In the genomic region with DNA sequence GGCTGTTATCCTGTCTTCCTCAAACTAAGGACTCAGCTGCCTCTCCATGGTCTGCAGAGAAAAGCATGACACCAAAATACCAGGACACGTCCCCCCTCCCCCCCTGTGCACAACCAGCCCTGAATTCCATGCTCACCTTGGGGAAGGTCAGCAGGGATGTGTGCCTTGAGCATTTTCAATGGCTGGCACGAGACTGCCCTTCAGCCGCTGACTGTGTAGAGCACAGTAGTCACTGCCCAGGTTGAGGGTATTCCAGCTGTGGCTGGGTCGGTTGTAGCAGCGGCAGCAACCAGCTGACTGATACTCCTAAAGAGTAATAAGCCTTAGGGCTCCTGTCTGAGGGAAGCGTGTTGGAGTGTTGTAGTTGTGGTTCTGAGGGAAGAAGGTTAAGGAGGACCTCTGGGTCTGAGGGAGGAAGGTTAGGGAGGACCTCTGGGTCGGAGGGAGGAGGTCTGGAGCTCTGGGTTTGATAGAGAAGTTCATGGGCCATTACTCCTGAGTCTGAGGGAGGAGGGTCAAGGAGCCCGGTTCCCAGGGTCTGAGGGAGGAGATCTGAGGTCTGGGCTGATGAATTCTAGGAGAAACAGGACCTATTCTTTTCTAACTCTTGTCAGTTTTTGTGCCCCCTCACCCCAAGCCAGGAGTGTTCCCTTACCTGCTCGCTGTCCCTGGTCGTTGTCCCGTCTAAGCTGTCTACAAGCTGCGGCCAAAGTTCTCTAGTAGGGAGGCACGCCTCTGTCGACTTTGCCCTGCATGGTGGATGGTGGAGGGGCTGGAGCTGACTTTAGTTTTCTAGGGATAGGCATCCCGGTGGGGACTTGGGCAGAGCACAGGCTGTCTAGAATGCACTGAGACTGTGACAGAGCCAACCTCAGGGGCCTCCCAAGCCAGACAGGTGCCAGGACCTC, we compare ENCODE assay signal across 16 mouse cellular contexts. TPM values are rescaled to one million over a fixed set of nuclear protein-coding genes. Genes with fewer than 3 reads are reported as not detected.
DNase-seq lines count a peak whose midpoint lies in the region; ATAC-seq and TF ChIP-seq lines count a peak whose summit lies in the region.
"Had no signal": no experiment of that assay in that cellular context is flagged by ENCODE, and none has a peak within 500 bp of the region (broad histone marks: within the 10 kb centered on the region; RNA-seq: fewer than 3 reads in every experiment).

No protein-coding gene starts in this region.

- H3K9me3 ChIP-seq in midbrain, embryonic 11.5 days (ENCODE audit: control insufficient read depth, low read length): no peaks in the 10 kb centered on the region
- H3K9me3 ChIP-seq in midbrain, embryonic 14.5 days (ENCODE audit: control insufficient read depth, low read length): no peaks in the 10 kb centered on the region
- no peaks in the 10 kb centered on the region for H3K9me3 ChIP-seq in stomach, postnatal 0 days (ENCODE audit: control insufficient read depth, low read length)
- H3K9me3 ChIP-seq: embryonic facial prominence, embryonic 12.5 days; midbrain, embryonic 13.5 days had no signal

- DNase-seq in midbrain, embryonic 11.5 days (ENCODE audit: low spot score, missing footprints): peak; percentile 56
- no peak for DNase-seq in midbrain, embryonic 14.5 days
- DNase-seq in kidney, adult 2 months: peak; percentile 91
- peak; percentile 50 for DNase-seq in liver
- peak; percentile 59 for DNase-seq in stomach, postnatal 0 days (ENCODE audit: low spot score)
- no peak for DNase-seq in left cerebral cortex, adult 8-10 months (ENCODE audit: low spot score in 2 of 2)
- DNase-seq in cerebellum, postnatal 4 days (ENCODE audit: low spot score in 2 of 2): no peak
- DNase-seq: adrenal gland, postnatal 36 days; cerebellum, adult 11-12 months; lung, postnatal 10 days had no signal

- TF ChIP-seq POLR2A in kidney, adult 2 months (IDR thresholded peaks at IDR 0.05; ENCODE audit: low read depth, low read length): peak; percentile 83

- H3K27ac ChIP-seq in midbrain, embryonic 11.5 days (ENCODE audit: low read depth, low read length): no peak overlapping the region
- no peak overlapping the region for H3K27ac ChIP-seq in midbrain, embryonic 14.5 days (replicated peaks; ENCODE audit: low read depth, low read length)
- H3K27ac ChIP-seq in kidney, adult 2 months (ENCODE audit: insufficient read depth, low read depth, low read length): peak overlapping the region; percentile 98
- no peak overlapping the region for H3K27ac ChIP-seq in stomach, postnatal 0 days (replicated peaks)
- H3K27ac ChIP-seq: embryonic facial prominence, embryonic 12.5 days; midbrain, embryonic 13.5 days had no signal

- no peak overlapping the region for H3K9ac ChIP-seq in midbrain, embryonic 11.5 days (ENCODE audit: low read length)
- no peak overlapping the region for H3K9ac ChIP-seq in midbrain, embryonic 14.5 days (replicated peaks; ENCODE audit: low read length)
- peak overlapping the region; percentile 23; the same call in 1 of the 2 replicates for H3K9ac ChIP-seq in stomach, postnatal 0 days (ENCODE audit: low read length)
- H3K9ac ChIP-seq: embryonic facial prominence, embryonic 12.5 days; midbrain, embryonic 13.5 days had no signal

- no peak overlapping the region for H3K4me3 ChIP-seq in midbrain, embryonic 11.5 days (ENCODE audit: low read depth, low read length)
- no peak overlapping the region for H3K4me3 ChIP-seq in midbrain, embryonic 14.5 days (replicated peaks; ENCODE audit: low read depth, low read length)
- peak overlapping the region; percentile 77 for H3K4me3 ChIP-seq in kidney, adult 2 months (ENCODE audit: insufficient read depth, low read depth, low read length)
- no peak overlapping the region for H3K4me3 ChIP-seq in stomach, postnatal 0 days (ENCODE audit: low read depth, low read length)
- H3K4me3 ChIP-seq: embryonic facial prominence, embryonic 12.5 days; midbrain, embryonic 13.5 days had no signal

- no peaks in the 10 kb centered on the region for H3K36me3 ChIP-seq in midbrain, embryonic 11.5 days (ENCODE audit: control insufficient read depth, insufficient read depth, low read length)
- H3K36me3 ChIP-seq in midbrain, embryonic 14.5 days (ENCODE audit: control insufficient read depth, insufficient read depth, low read length): peaks cover 12% of the 10 kb centered on the region
- no peaks in the 10 kb centered on the region for H3K36me3 ChIP-seq in kidney, adult 2 months (ENCODE audit: control insufficient read depth, insufficient read depth, low read length)
- H3K36me3 ChIP-seq in stomach, postnatal 0 days (ENCODE audit: control insufficient read depth, insufficient read depth, low read length): peaks cover 8% of the 10 kb centered on the region

- no peaks in the 10 kb centered on the region for H3K27me3 ChIP-seq in midbrain, embryonic 11.5 days (ENCODE audit: control insufficient read depth, insufficient read depth, low read length)
- no peaks in the 10 kb centered on the region for H3K27me3 ChIP-seq in midbrain, embryonic 14.5 days (ENCODE audit: control insufficient read depth, insufficient read depth, low read length)
- H3K27me3 ChIP-seq in kidney, adult 2 months (replicated peaks; ENCODE audit: control insufficient read depth, insufficient read depth, low read length): no peaks in the 10 kb centered on the region
- H3K27me3 ChIP-seq in stomach, postnatal 0 days (ENCODE audit: control insufficient read depth, insufficient read depth, low read length): no peaks in the 10 kb centered on the region
- H3K27me3 ChIP-seq: CH12.LX; embryonic facial prominence, embryonic 12.5 days; midbrain, embryonic 13.5 days had no signal

- no peak for TF ChIP-seq CTCF in kidney, adult 2 months (conservative IDR thresholded peaks at IDR 0.05; ENCODE audit: insufficient read depth, insufficient read length, low read depth, low read length)
- TF ChIP-seq CTCF in stomach, postnatal 0 days (IDR thresholded peaks at IDR 0.05; ENCODE audit: low read depth): no peak

- WGBS in midbrain, embryonic 11.5 days: 88% methylated on average over 15 of the region's 15 CpGs
- 85% methylated on average over 15 of the region's 15 CpGs for WGBS in midbrain, embryonic 14.5 days
- 39% methylated on average over 15 of the region's 15 CpGs for WGBS in kidney, adult 2 months
- WGBS in stomach, postnatal 0 days: 74% methylated on average over 15 of the region's 15 CpGs

- TF ChIP-seq EP300 in stomach, postnatal 0 days (optimal IDR thresholded peaks at IDR 0.05): no peak

- peaks cover 5% of the 10 kb centered on the region; the same call in 1 of the 2 replicates for H3K4me1 ChIP-seq in midbrain, embryonic 11.5 days (ENCODE audit: control insufficient read depth, insufficient read depth, low read length)
- H3K4me1 ChIP-seq in midbrain, embryonic 14.5 days (ENCODE audit: control insufficient read depth, insufficient read depth, low read length): peaks cover 12% of the 10 kb centered on the region
- H3K4me1 ChIP-seq in kidney, adult 2 months (ENCODE audit: control insufficient read depth, insufficient read depth, low read length): peaks cover 34% of the 10 kb centered on the region
- peaks cover 8% of the 10 kb centered on the region for H3K4me1 ChIP-seq in stomach, postnatal 0 days (replicated peaks; ENCODE audit: control insufficient read depth, insufficient read depth)

- no peak for ATAC-seq in midbrain, embryonic 11.5 days (ENCODE audit: low FRiP score)
- no peak for ATAC-seq in midbrain, embryonic 14.5 days (ENCODE audit: low FRiP score, low TSS enrichment)
- no peak for ATAC-seq in stomach, postnatal 0 days (ENCODE audit: low FRiP score, low TSS enrichment)
- ATAC-seq: midbrain, embryonic 13.5 days had no signal

- no peak overlapping the region for H3K4me2 ChIP-seq in midbrain, embryonic 11.5 days
- H3K4me2 ChIP-seq in midbrain, embryonic 14.5 days (ENCODE audit: low read length): no peak overlapping the region
- H3K4me2 ChIP-seq in stomach, postnatal 0 days (replicated peaks; ENCODE audit: low read depth): peak overlapping the region; percentile 25; the same call in 1 of the 2 replicates
- H3K4me2 ChIP-seq: embryonic facial prominence, embryonic 12.5 days; midbrain, embryonic 13.5 days had no signal

RNA-seq across cellular contexts. Expression of a gene that starts 4.8 kb away (rescaled TPM):
- polyA plus RNA-seq in midbrain, embryonic 11.5 days (2014; fragmentation: Nextera tagmentation; extraction: Ambion mirVana): 22.5 and 24.7 TPM in 2 replicates
- polyA plus RNA-seq in midbrain, embryonic 14.5 days (2014; fragmentation: Nextera tagmentation; extraction: Ambion mirVana): 14.9 and 16.9 TPM in 2 replicates
- polyA plus RNA-seq in kidney, adult 2 months (2012; rRNA removed): 185 and 188 TPM in 2 replicates
- 101 and 108 TPM in 2 replicates for polyA plus RNA-seq in stomach, postnatal 0 days (2015; fragmentation: Nextera tagmentation; extraction: Ambion mirVana)
- 10 to 100 TPM; 19.3 to 21.1 (median 19.9) TPM for total RNA-seq in left cerebral cortex, adult 8-10 months (2022)

RNA-seq across cellular contexts. Expression of a gene that starts 20.0 kb away (rescaled TPM):
- polyA plus RNA-seq in midbrain, embryonic 11.5 days (2014; fragmentation: Nextera tagmentation; extraction: Ambion mirVana): 0.10 and 0.12 TPM in 2 replicates
- not detected in 2 replicates for polyA plus RNA-seq in midbrain, embryonic 14.5 days (2014; fragmentation: Nextera tagmentation; extraction: Ambion mirVana)
- polyA plus RNA-seq in kidney, adult 2 months (2012; rRNA removed): 43.9 and 48.3 TPM in 2 replicates
- polyA plus RNA-seq in stomach, postnatal 0 days (2015; fragmentation: Nextera tagmentation; extraction: Ambion mirVana): 16.6 and 16.9 TPM in 2 replicates
- total RNA-seq in left cerebral cortex, adult 8-10 months (2022): 1 to 10 TPM in 2 of 4 experiments, under 1 TPM in 1, not detected in 1; 0.72 to 2.6 (median 1.2) TPM
- total RNA-seq: CH12.LX; layer of hippocampus, adult 18-20 months had no signal

RNA-seq across cellular contexts. Expression of a gene that starts 40.6 kb away (rescaled TPM):
- polyA plus RNA-seq in midbrain, embryonic 11.5 days (2014; fragmentation: Nextera tagmentation; extraction: Ambion mirVana): not detected in 2 replicates
- polyA plus RNA-seq in midbrain, embryonic 14.5 days (2014; fragmentation: Nextera tagmentation; extraction: Ambion mirVana): not detected in 2 replicates
- polyA plus RNA-seq in kidney, adult 2 months (2012; rRNA removed): not detected in 2 replicates
- polyA plus RNA-seq in stomach, postnatal 0 days (2015; fragmentation: Nextera tagmentation; extraction: Ambion mirVana): 0.69 and 0.90 TPM in 2 replicates
- total RNA-seq in left cerebral cortex, adult 8-10 months (2022): not detected
- total RNA-seq: heart, postnatal 10 days; layer of hippocampus, adult 18-20 months; left cerebral cortex, postnatal 36 days had no signal

RNA-seq across cellular contexts. Expression of a gene that starts 42.4 kb away (rescaled TPM):
- not detected in 2 replicates for polyA plus RNA-seq in midbrain, embryonic 11.5 days (2014; fragmentation: Nextera tagmentation; extraction: Ambion mirVana)
- not detected in 2 replicates for polyA plus RNA-seq in midbrain, embryonic 14.5 days (2014; fragmentation: Nextera tagmentation; extraction: Ambion mirVana)
- 0.05 and 0.11 TPM in 2 replicates for polyA plus RNA-seq in kidney, adult 2 months (2012; rRNA removed)
- polyA plus RNA-seq in stomach, postnatal 0 days (2015; fragmentation: Nextera tagmentation; extraction: Ambion mirVana): 1.8 and 2.3 TPM in 2 replicates
- under 1 TPM in 1 of 4 experiments, not detected in 3; 0.21 TPM for total RNA-seq in left cerebral cortex, adult 8-10 months (2022)
- total RNA-seq: adrenal gland, postnatal 36 days; heart, postnatal 10 days; left cerebral cortex, postnatal 36 days had no signal
- polyA plus RNA-seq: midbrain, embryonic 13.5 days had no signal

RNA-seq across cellular contexts. Expression of a gene that starts 46.9 kb away (rescaled TPM):
- polyA plus RNA-seq in midbrain, embryonic 11.5 days (2014; fragmentation: Nextera tagmentation; extraction: Ambion mirVana): 0.10 and 0.29 TPM in 2 replicates
- not detected in 2 replicates for polyA plus RNA-seq in midbrain, embryonic 14.5 days (2014; fragmentation: Nextera tagmentation; extraction: Ambion mirVana)
- 0.29 and 0.34 TPM in 2 replicates for polyA plus RNA-seq in kidney, adult 2 months (2012; rRNA removed)
- polyA plus RNA-seq in stomach, postnatal 0 days (2015; fragmentation: Nextera tagmentation; extraction: Ambion mirVana): 0.08 TPM in 2 replicates
- total RNA-seq in left cerebral cortex, adult 8-10 months (2022): not detected
- total RNA-seq: layer of hippocampus, adult 18-20 months; left cerebral cortex, postnatal 36 days had no signal

Comparison
In these comparisons a context has a peak if more than half of its experiments do, and no peak if none do; other contexts are left out.
1. DNase-seq: peak in midbrain, embryonic 11.5 days (single experiment), kidney, adult 2 months (single experiment), liver (single experiment) and stomach, postnatal 0 days (single experiment); none in midbrain, embryonic 14.5 days (single experiment), left cerebral cortex, adult 8-10 months (0 of 2) and cerebellum, postnatal 4 days (0 of 2).
2. RNA of a gene that starts 20.0 kb away (polyA plus RNA-seq): 43.9 to 48.3 TPM in kidney, adult 2 months and 16.6 to 16.9 TPM in stomach, postnatal 0 days; 0.10 to 0.12 TPM in midbrain, embryonic 11.5 days and not detected in midbrain, embryonic 14.5 days; every median in the first group is over 10 times any median in the second.